Mouse (Mus musculus) limb, embryonic 14.5 days (tissue): ENCODE results near the gene E2f6. TPM values are rescaled to one million over a fixed set of nuclear protein-coding genes. Genes with fewer than 3 reads are reported as not detected.
A peak's percentile ranks its signal among the peaks of the same experiment; 100 is the strongest.

Experiments used
- ATAC-seq: fragments of 200-750 bp; cut with Nextera tagmentation; 2 replicates; pipeline ENCODE4 v1.8.0; 2017; ENCODE audit warnings: low read depth, moderate number of reproducible peaks, moderate TSS enrichment; ENCODE audit not compliant: low FRiP score
- DNase-seq: peaks from one replicate; pipeline ENCODE4 v3.0.0-alpha.2; 2015; ENCODE audit warnings: low spot score
- H3K27ac ChIP-seq: fragments of 300-500 bp; sonication (generic); replicated peaks from 2 replicates; pipeline ENCODE4 v1.5.1; 2014; ENCODE audit warnings: low read depth, mild to moderate bottlenecking, low read length, moderate library complexity, mixed read lengths
- H3K27me3 ChIP-seq: fragments of 300-500 bp; sonication (generic); 2 replicates; pipeline ENCODE4 v1.6.1; 2014; ENCODE audit warnings: low read length, mixed read lengths; ENCODE audit not compliant: control insufficient read depth, insufficient read depth
- H3K36me3 ChIP-seq: fragments of 300-500 bp; sonication (generic); 2 replicates; pipeline ENCODE4 v1.6.1; 2014; ENCODE audit warnings: mild to moderate bottlenecking, low read length, moderate library complexity, mixed read lengths; ENCODE audit not compliant: control insufficient read depth, insufficient read depth
- H3K4me1 ChIP-seq: fragments of 300-500 bp; sonication (generic); 2 replicates; pipeline ENCODE4 v1.6.1; 2014; ENCODE audit warnings: antibody characterized with exemption, low read length, mixed read lengths; ENCODE audit not compliant: control insufficient read depth, insufficient read depth
- H3K4me2 ChIP-seq: fragments of 300-500 bp; sonication (generic); replicated peaks from 2 replicates; pipeline ENCODE4 v1.6.1; 2014; ENCODE audit warnings: low read depth, mild to moderate bottlenecking, low read length, moderate library complexity; ENCODE audit not compliant: severe bottlenecking
- H3K4me3 ChIP-seq: fragments of 300-500 bp; sonication (generic); replicated peaks from 2 replicates; pipeline ENCODE4 v1.5.1; 2014; ENCODE audit warnings: low read length
- H3K9ac ChIP-seq: fragments of 300-500 bp; sonication (generic); 2 replicates; pipeline ENCODE4 v1.6.1; 2014; ENCODE audit warnings: mild to moderate bottlenecking, low read depth, low read length, moderate library complexity; ENCODE audit not compliant: severe bottlenecking
- H3K9me3 ChIP-seq: fragments of 300-500 bp; sonication (generic); 2 replicates; pipeline ENCODE4 v1.6.1; 2016; ENCODE audit warnings: low read length; ENCODE audit not compliant: control insufficient read depth
- POLR2A ChIP-seq: fragments of 200-500 bp; IDR thresholded peaks from 2 replicates; pipeline ENCODE4 v1.8.0; 2012; ENCODE audit warnings: inconsistent platforms, mild to moderate bottlenecking, moderate library complexity, borderline replicate concordance; ENCODE audit not compliant: insufficient read depth, insufficient read length; ENCODE audit errors: extremely low read depth
- WGBS: fragments of 180-500 bp; shearing (Covaris S2); extraction: QIAGEN DNeasy Blood & Tissue Kit; methylation state at CpG from one replicate; pipeline ENCODE4 v1.1.7; 2014; 5-methylcytosine and 5-hydroxymethylcytosine counted together
- polyA plus RNA-seq, 2 experiments: library from polyadenylated mRNA; depleted of rRNA in 1 of 2; stranded (reverse) in 1 of 2; unstranded in 1 of 2; fragments of >200 nt; fragmentation: Nextera tagmentation in 1 of 2; extraction: Ambion mirVana in 1 of 2; gene quantifications; 2 replicates each; pipeline versions ENCODE4 v1.2.1 to v1.2.3; 2012 to 2014

E2f6 gene
- polyA plus RNA-seq, 2 experiments = 47.3 to 54.5 TPM

GRCm38 (mm10) chr12:16855632-16856305 is 45.0 kb downstream of the E2f6 start:
- DNase-seq = no peak

GRCm38 (mm10) chr12:16856306-16856679 is 45.5 kb downstream of the E2f6 start:
- DNase-seq (no peak), ATAC-seq (no peak)
- H3K4me2 ChIP-seq = no peak overlapping the region
- H3K27me3 ChIP-seq = no peaks in the 10 kb centered on the region
- no peaks in the 10 kb centered on the region for H3K4me1 ChIP-seq
- no peak overlapping the region for H3K4me3 ChIP-seq
- no peak overlapping the region for H3K9ac ChIP-seq
- WGBS = 50% methylated on average over 2 of the region's 2 CpGs
- no peak overlapping the region for H3K27ac ChIP-seq
- H3K36me3 ChIP-seq = no peaks in the 10 kb centered on the region
- TF ChIP-seq POLR2A = no peak
- no peaks in the 10 kb centered on the region for H3K9me3 ChIP-seq

More at GRCm38 (mm10) chr12:16855632-16856305, 45.0 kb downstream of the E2f6 start:
- peak; percentile 55; the same call in 1 of the 2 replicates for ATAC-seq
- H3K27me3 ChIP-seq = no peaks in the 10 kb centered on the region
- no peaks in the 10 kb centered on the region for H3K36me3 ChIP-seq
- H3K27ac ChIP-seq = no peak overlapping the region
- no peaks in the 10 kb centered on the region for H3K9me3 ChIP-seq
- WGBS = 23% methylated on average over 6 of the region's 6 CpGs
- H3K4me3 ChIP-seq = no peak overlapping the region
- TF ChIP-seq POLR2A = no peak
- no peak overlapping the region for H3K9ac ChIP-seq
- H3K4me1 ChIP-seq = peaks cover under 1% of the 10 kb centered on the region; the same call in 1 of the 2 replicates
- no peak overlapping the region for H3K4me2 ChIP-seq

GRCm38 (mm10) chr12:16858081-16858480 is 47.3 kb downstream of the E2f6 start:
- Histone ChIP-seq H3K4me2 (no peak overlapping the region), H3K27me3 (no peaks in the 10 kb centered on the region), H3K9ac (no peak overlapping the region), H3K4me3 (no peak overlapping the region), H3K9me3 (no peaks in the 10 kb centered on the region), H3K27ac (no peak overlapping the region), H3K36me3 (no peaks in the 10 kb centered on the region), H3K4me1 (no peaks in the 10 kb centered on the region)
- 81% methylated on average over 4 of the region's 4 CpGs for WGBS
- no peak for ATAC-seq
- no peak for TF ChIP-seq POLR2A
- no peak for DNase-seq

GRCm38 (mm10) chr12:16859781-16860180 is 49.0 kb downstream of the E2f6 start:
- no peak for TF ChIP-seq POLR2A
- Histone ChIP-seq H3K27ac (no peak overlapping the region), H3K36me3 (no peaks in the 10 kb centered on the region), H3K4me1 (no peaks in the 10 kb centered on the region), H3K9me3 (no peaks in the 10 kb centered on the region), H3K9ac (no peak overlapping the region), H3K4me2 (no peak overlapping the region), H3K27me3 (no peaks in the 10 kb centered on the region), H3K4me3 (no peak overlapping the region)
- 80% methylated on average over 2 of the region's 2 CpGs for WGBS
- no peak for DNase-seq
- ATAC-seq = no peak

GRCm38 (mm10) chr12:16860533-16860932 is 49.8 kb downstream of the E2f6 start:
- TF ChIP-seq POLR2A = no peak
- Histone ChIP-seq H3K27me3 (no peaks in the 10 kb centered on the region), H3K27ac (no peak overlapping the region), H3K9ac (no peak overlapping the region), H3K4me2 (no peak overlapping the region), H3K9me3 (0 out of 2 replicates have a peak, but pooled peaks cover under 1% of the 10 kb centered on the region), H3K4me3 (no peak overlapping the region), H3K36me3 (no peaks in the 10 kb centered on the region), H3K4me1 (no peaks in the 10 kb centered on the region)
- ATAC-seq (no peak), DNase-seq (no peak)
- WGBS = 56% methylated on average over 1 of the region's 1 CpGs
